Mouse (Mus musculus): ENCODE data around the gene Sdf4. TPM values are rescaled to one million over a fixed set of nuclear protein-coding genes. Genes with fewer than 3 reads are reported as not detected.

Sdf4 gene
- polyA plus RNA-seq, 1 experiment from 2014 or later, result 175 TPM

DNA sequence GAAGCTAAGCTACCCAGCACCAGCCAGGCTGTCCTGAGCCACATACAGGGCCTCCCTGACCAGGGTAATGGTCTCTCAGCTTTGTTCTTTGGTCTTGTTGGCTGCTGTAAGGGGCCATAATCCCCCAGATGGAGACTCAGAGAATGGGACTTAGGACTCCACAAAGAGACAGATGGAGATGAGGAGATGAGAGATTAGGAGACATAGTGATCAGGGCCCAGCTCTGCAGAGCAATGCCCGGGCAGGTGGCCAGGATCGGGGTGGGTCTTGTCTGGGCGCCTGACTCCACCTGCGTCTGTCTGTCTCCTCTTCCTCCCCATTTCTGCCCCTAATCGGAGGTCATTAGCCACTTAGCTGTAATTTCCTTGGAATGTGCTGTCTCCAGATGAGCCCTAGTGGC is 22.4 kb upstream of the Sdf4 start:
- Histone ChIP-seq H3K9ac (no peak overlapping the region), H3K27me3 (no peaks in the 10 kb centered on the region), H3K36me3 (peaks cover 14% of the 10 kb centered on the region), H3K4me3 (no peak overlapping the region), H3K27ac (no peak overlapping the region), H3K4me1 (no peaks in the 10 kb centered on the region), H3K4me2 (no peak overlapping the region), H3K9me3 (no peaks in the 10 kb centered on the region)
- 78% methylated on average over 5 of the region's 5 CpGs for WGBS
- no peak for ATAC-seq (ENCODE audit: insufficient number of reproducible peaks, low FRiP score, low TSS enrichment, low read depth)

DNA sequence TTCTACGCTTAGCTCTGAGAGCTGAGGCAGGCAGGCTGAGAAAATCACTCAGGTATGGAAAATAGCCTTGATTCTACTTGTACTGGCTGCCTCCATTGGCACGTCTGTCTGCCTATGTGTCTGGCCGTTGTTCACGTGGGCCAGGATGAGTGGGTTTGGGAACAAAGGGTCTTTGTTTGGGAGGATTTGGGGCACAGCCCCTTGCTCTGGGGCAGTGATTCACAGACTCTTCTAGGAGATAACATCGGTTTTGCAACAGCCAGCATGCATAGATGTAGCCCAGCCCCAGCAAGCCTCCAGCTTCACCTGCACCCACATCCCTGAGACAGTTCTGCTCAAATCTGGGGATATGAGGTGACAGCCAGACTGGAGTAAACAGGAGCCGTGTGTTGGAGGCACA is 20.0 kb upstream of the Sdf4 start:
- 79% methylated on average over 6 of the region's 6 CpGs for WGBS

DNA sequence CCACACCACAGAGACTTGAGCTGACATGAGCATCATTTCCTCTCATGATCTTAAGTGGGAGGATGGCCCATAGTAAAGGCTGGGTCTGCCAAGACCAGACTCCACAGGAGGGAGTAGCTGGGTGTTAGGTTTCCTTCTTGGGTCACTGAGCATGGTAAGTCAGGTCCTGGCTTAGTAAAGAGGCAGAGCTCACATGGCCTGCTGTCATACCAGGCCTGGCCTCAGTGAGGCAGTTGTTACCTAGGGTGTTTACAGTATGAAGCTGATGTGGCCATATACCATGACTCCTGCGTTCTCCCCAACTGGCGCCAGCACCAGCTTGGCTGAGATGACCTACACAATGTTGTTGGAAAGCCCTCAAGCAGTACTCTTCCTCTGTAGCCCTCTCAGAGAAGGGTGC is 19.4 kb upstream of the Sdf4 start:
- no peak overlapping the region for H3K4me3 ChIP-seq
- no peaks in the 10 kb centered on the region for H3K27me3 ChIP-seq
- WGBS, result 82% methylated on average over 2 of the region's 2 CpGs
- H3K36me3 ChIP-seq, result no peaks in the 10 kb centered on the region
- no peak overlapping the region for H3K9ac ChIP-seq
- no peak for ATAC-seq (ENCODE audit: insufficient number of reproducible peaks, low FRiP score, low TSS enrichment, low read depth)
- no peaks in the 10 kb centered on the region for H3K4me1 ChIP-seq
- no peaks in the 10 kb centered on the region for H3K9me3 ChIP-seq
- H3K4me2 ChIP-seq, result no peak overlapping the region
- no peak overlapping the region for H3K27ac ChIP-seq

More for the DNA sequence above, 20.0 kb upstream of the Sdf4 start:
- Histone ChIP-seq H3K27ac (no peak overlapping the region), H3K9ac (no peak overlapping the region), H3K4me2 (no peak overlapping the region), H3K9me3 (no peaks in the 10 kb centered on the region), H3K4me1 (no peaks in the 10 kb centered on the region), H3K36me3 (no peaks in the 10 kb centered on the region), H3K4me3 (no peak overlapping the region), H3K27me3 (no peaks in the 10 kb centered on the region)
- ATAC-seq (ENCODE audit: insufficient number of reproducible peaks, low FRiP score, low TSS enrichment, low read depth), result no peak

DNA sequence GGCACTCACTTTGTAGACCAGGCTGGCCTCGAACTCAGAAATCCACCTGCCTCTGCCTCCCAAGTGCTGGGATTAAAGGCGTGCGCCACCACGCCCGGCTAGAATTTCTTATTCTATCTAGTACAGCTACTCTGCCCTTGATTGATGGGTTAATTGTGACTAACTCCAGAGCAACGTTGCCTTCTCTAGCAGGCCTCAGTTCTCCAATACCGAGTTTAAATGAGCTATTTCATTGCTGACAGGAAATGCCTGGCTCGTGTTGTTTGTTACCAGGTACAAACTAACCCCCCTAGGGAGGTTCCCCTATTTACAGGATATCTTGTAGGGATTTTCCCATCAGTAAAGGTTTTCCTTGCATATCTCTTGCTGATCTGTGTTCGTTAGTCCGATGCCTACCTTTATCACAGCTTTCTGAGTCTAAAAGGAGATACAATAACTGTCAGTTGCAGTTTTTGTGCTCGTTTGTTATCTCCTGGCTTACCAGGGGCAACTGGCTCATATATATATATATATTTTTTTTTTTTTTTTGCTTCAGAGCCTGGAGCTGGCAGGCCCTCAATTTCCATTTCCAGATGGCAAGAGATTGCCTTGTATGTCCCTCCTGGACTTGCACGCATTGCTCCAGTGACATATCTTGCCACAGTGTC is 11.1 kb upstream of the Sdf4 start:
- no peak for ATAC-seq (ENCODE audit: insufficient number of reproducible peaks, low FRiP score, low TSS enrichment, low read depth)
- no peaks in the 10 kb centered on the region for H3K4me1 ChIP-seq
- H3K9ac ChIP-seq, result no peak overlapping the region
- no peaks in the 10 kb centered on the region for H3K27me3 ChIP-seq
- no peaks in the 10 kb centered on the region for H3K36me3 ChIP-seq
- no peaks in the 10 kb centered on the region for H3K9me3 ChIP-seq
- no peak overlapping the region for H3K4me2 ChIP-seq
- no peak overlapping the region for H3K4me3 ChIP-seq
- H3K27ac ChIP-seq, result no peak overlapping the region
- 70% methylated on average over 12 of the region's 12 CpGs for WGBS

DNA sequence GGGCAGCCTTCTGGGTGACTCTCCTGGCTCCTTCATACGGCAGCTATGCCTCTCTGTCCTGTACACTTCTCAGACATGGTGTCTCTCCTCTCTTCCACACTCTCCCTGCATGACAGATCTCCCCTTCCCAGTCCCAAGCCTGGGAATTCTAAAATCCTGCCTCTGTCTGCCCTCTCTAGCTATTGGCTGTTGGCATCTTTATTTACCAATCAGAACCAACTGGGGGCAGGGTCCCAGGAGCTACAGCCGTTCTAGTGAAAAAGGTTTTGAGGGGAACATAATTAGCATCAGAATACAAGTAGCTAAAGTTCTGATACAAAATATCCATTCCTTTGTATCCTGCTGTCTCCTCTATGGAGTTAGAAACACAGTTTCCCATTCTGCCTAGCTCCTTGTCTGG is 8.9 kb upstream of the Sdf4 start:
- 18% methylated on average over 2 of the region's 2 CpGs for WGBS
- H3K9ac ChIP-seq, result no peak overlapping the region

DNA sequence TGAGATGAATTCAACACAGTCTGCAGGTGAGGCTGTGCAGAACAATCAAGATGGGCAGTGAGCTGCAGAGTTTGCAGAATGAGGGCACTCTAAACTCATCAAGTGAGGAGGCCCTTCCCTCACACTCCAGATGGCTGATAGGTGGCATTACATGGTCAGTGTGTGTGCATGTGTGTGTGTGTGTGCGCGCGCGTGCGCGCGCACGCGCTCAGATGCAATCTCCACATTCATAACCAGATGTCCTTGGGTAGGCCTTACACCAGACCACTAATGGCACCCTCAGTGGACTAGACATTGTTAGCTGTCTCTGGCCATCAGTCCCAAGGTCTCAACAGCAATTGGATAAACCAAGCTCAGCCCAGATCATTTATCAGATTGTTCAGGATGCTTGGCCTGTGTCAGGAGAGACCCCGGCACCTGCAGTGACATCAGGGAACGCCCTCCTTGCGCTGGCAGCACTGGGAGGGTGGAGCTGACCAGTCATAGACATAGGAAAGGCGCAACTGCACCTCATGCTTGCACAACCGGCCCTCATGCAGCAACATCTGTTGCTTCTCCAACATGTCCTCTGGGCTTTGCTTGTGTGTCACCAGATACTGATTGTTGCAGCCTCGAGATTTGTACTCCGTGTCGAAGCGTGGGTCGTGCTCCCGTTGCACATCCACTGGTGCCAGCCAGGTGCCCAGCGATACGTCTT is 1.3 kb upstream of the Sdf4 start:
- 88% methylated on average over 22 of the region's 22 CpGs for WGBS
- peak overlapping the region; percentile 96 for H3K4me2 ChIP-seq
- H3K9me3 ChIP-seq, result no peaks in the 10 kb centered on the region
- no peaks in the 10 kb centered on the region for H3K27me3 ChIP-seq
- H3K4me3 ChIP-seq, result peak overlapping the region; percentile 71
- peaks cover 26% of the 10 kb centered on the region for H3K4me1 ChIP-seq
- peak overlapping the region; percentile 74 for H3K9ac ChIP-seq
- H3K36me3 ChIP-seq, result peaks cover 8% of the 10 kb centered on the region
- H3K27ac ChIP-seq, result peak overlapping the region; percentile 97
- ATAC-seq (ENCODE audit: insufficient number of reproducible peaks, low FRiP score, low TSS enrichment, low read depth), result no peak

More for the DNA sequence above, 8.9 kb upstream of the Sdf4 start:
- H3K4me3 ChIP-seq, result no peak overlapping the region
- no peak overlapping the region for H3K27ac ChIP-seq
- H3K36me3 ChIP-seq, result no peaks in the 10 kb centered on the region
- no peak for ATAC-seq (ENCODE audit: insufficient number of reproducible peaks, low FRiP score, low TSS enrichment, low read depth)
- no peaks in the 10 kb centered on the region for H3K9me3 ChIP-seq
- H3K27me3 ChIP-seq, result no peaks in the 10 kb centered on the region
- H3K4me1 ChIP-seq, result no peaks in the 10 kb centered on the region
- no peak overlapping the region for H3K4me2 ChIP-seq

DNA sequence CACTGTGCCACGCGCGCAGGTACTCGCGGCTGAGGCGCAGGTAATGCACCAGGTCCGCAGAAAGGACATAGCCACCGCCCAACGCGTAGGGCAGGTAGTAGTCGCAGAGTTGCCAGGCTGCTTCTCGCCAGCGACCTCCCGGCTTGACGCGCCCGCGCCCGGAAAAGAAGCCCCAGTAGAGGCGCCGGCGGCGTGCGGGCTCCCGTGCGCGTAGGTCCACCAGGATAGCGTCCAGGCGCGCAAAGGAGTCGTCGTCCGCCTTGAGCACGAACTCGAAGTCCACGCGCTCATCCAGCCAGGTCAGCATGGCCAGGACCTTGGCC is 803 bp upstream of the Sdf4 start:
- 0 out of 2 replicates have a peak, but pooled peaks have one; percentile 6 for ATAC-seq (ENCODE audit: insufficient number of reproducible peaks, low FRiP score, low TSS enrichment, low read depth)
- Histone ChIP-seq H3K36me3 (peaks cover 13% of the 10 kb centered on the region), H3K4me2 (peak overlapping the region; percentile 96), H3K9ac (peak overlapping the region; percentile 74), H3K27me3 (no peaks in the 10 kb centered on the region), H3K4me1 (peaks cover 26% of the 10 kb centered on the region), H3K27ac (peak overlapping the region; percentile 97), H3K4me3 (peak overlapping the region; percentile 71), H3K9me3 (no peaks in the 10 kb centered on the region)
- WGBS, result 25% methylated on average over 37 of the region's 37 CpGs

DNA sequence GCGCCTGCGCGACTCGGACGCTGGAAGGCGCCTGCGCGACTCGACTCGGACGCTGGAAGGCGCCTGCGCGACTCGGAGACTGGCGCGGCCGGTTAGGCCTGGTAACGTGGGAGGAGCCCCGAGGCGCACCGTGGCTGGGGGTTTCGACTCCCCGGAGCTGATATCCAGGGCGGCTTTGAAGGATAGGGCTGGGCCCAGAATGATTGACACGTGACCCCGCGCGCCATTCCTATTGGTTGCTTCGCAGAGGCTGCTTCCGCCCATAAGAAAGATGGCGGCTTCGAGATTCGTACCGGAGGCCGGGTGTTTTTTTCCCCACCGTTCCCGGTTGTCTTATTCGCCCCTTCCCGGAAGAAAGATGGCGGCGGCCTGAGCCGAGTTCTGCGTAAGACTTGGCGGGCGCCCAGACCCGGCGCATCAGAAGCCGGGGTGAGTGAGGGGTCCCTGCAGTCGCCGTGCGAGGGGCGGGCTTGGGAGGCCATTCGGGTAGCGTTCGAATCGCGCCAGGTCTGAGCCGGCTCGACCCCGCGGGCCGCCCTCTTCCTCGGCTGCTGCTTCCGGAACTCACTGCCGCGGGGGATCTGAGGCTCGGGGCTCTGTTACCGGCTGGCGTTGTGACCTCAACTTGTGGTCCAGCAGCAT is 355 bp downstream of the Sdf4 start:
- H3K27ac ChIP-seq, result peak overlapping the region; percentile 98
- no peaks in the 10 kb centered on the region for H3K9me3 ChIP-seq
- no peaks in the 10 kb centered on the region for H3K27me3 ChIP-seq
- peak overlapping the region; percentile 71 for H3K4me3 ChIP-seq
- peak overlapping the region; percentile 59 for H3K9ac ChIP-seq
- H3K4me2 ChIP-seq, result peak overlapping the region; percentile 61
- WGBS, result under 1% methylated on average over 70 of the region's 70 CpGs
- H3K4me1 ChIP-seq, result peaks cover 26% of the 10 kb centered on the region
- ATAC-seq (ENCODE audit: insufficient number of reproducible peaks, low FRiP score, low TSS enrichment, low read depth), result peak; percentile 84
- peaks cover 24% of the 10 kb centered on the region for H3K36me3 ChIP-seq

DNA sequence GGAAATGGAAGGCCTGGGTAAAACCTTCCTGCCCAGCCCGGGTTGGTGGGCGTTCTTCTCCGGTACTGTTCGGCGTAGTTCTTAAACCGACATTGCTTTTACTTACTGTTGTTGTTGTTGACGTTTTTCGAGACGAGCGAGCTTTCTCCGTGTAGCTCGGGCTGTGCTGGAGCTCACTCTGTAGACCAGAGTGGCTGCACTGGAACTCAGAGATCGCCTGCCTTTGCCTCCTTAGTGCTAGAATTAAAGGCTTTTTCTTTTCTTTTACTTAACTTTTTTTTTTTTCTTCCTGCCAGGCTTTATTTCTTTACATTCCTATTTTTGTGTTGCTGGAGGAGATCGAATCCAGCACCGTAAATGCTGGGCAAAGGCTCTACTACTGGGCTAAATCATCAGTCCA is 934 bp downstream of the Sdf4 start:
- Histone ChIP-seq H3K27ac (peak overlapping the region; percentile 98), H3K27me3 (no peaks in the 10 kb centered on the region), H3K4me1 (peaks cover 26% of the 10 kb centered on the region), H3K9me3 (no peaks in the 10 kb centered on the region), H3K4me3 (peak overlapping the region; percentile 71), H3K4me2 (peak overlapping the region; percentile 61), H3K36me3 (peaks cover 29% of the 10 kb centered on the region), H3K9ac (peak overlapping the region; percentile 59)
- 2% methylated on average over 15 of the region's 15 CpGs for WGBS
- no peak for ATAC-seq (ENCODE audit: insufficient number of reproducible peaks, low FRiP score, low TSS enrichment, low read depth)

DNA sequence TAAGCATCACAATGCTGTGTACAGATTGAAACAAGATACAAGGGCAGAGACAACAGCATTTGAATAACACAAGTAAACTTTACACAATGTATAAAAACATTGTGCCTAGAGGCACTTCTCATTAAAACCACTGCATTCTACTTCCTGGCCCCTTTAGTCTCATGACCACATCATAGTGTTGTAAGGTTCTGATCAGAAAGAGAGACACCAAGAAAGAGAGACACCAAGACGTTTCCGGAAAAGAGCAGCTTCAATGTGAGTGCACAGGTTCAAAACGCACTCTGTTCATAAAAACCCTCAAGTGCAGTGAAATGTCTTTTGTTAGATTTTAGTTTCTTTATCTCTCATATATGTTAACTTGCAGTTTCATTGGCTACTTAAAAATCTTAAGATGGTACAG is 11.4 kb downstream of the Sdf4 start:
- Histone ChIP-seq H3K4me3 (no peak overlapping the region), H3K27me3 (no peaks in the 10 kb centered on the region), H3K9ac (no peak overlapping the region), H3K4me2 (no peak overlapping the region), H3K36me3 (peaks cover 88% of the 10 kb centered on the region), H3K4me1 (no peaks in the 10 kb centered on the region), H3K9me3 (no peaks in the 10 kb centered on the region), H3K27ac (no peak overlapping the region)
- ATAC-seq (ENCODE audit: insufficient number of reproducible peaks, low FRiP score, low TSS enrichment, low read depth), result no peak
- 90% methylated on average over 3 of the region's 3 CpGs for WGBS

DNA sequence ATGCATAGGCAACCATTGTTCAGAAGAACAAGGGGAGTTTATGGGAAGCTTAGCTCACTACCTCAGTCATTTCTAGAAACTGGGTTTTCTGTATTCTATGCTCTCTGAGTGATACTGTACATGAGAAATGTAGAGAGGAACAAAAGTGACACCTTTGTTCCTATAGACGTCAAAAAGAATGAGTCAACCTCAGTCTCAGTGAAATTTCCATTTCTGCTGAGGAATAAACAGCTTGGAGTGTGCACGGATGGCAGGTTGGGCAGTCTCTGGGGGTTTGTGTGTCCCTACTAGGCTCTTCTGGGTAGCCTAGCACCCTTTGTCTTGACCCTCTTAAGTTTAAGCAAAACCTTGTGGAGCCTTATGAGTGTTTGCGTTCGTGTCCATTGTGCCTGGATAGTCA is 15.7 kb downstream of the Sdf4 start:
- peaks cover 87% of the 10 kb centered on the region for H3K36me3 ChIP-seq
- no peaks in the 10 kb centered on the region for H3K4me1 ChIP-seq
- no peaks in the 10 kb centered on the region for H3K27me3 ChIP-seq
- no peaks in the 10 kb centered on the region for H3K9me3 ChIP-seq
- 96% methylated on average over 4 of the region's 4 CpGs for WGBS
- H3K27ac ChIP-seq, result no peak overlapping the region
- ATAC-seq (ENCODE audit: insufficient number of reproducible peaks, low FRiP score, low TSS enrichment, low read depth), result no peak
- H3K4me3 ChIP-seq, result no peak overlapping the region
- H3K9ac ChIP-seq, result no peak overlapping the region
- H3K4me2 ChIP-seq, result no peak overlapping the region

DNA sequence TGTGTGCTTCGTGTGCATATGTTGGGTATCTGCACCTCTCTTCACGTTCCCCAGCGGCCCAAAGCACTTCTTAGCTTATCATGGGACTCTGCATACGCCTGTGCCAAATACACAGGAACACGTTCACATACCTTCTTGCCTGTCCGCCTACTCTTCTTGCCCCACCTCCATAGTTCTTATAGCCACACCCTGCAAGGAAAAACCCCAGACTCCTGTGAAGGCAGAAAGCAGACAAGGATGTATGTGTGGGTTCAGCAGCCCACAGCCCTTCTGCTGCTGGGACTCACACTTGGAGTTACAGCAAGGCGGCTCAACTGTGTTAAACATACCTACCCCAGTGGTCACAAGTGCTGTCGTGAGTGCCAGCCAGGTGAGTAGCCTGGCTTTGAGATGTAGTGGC is 21.0 kb downstream of the Sdf4 start, which contains the start of gene Tnfrsf4:
Tnfrsf4 (plus strand) TSS at position 207 of the 400 bp plus-strand sequence.
- 75% methylated on average over 8 of the region's 8 CpGs for WGBS
- ATAC-seq (ENCODE audit: insufficient number of reproducible peaks, low FRiP score, low TSS enrichment, low read depth), result no peak
- peaks cover 59% of the 10 kb centered on the region for H3K36me3 ChIP-seq

More for the DNA sequence above, 21.0 kb downstream of the Sdf4 start, which contains the start of gene Tnfrsf4:
- Histone ChIP-seq H3K9ac (no peak within 1 kb of the TSS), H3K4me1 (no peaks in the 10 kb centered on the region), H3K4me2 (no peak within 1 kb of the TSS), H3K4me3 (no peak within 1 kb of the TSS), H3K27ac (no peak within 1 kb of the TSS), H3K27me3 (no peaks in the 10 kb centered on the region), H3K9me3 (no peaks in the 10 kb centered on the region)

All from limb, embryonic 15.5 days (tissue).